Mouse (Mus musculus): ENCODE measurements around the gene Gata3. TPM values are rescaled to one million over a fixed set of nuclear protein-coding genes. Genes with fewer than 3 reads are reported as not detected.

Gata3 gene
- polyA plus RNA-seq, 1 experiment: 0.60 TPM

GRCm38 (mm10) chr2:9886921-9887610 lies 2.8 kb downstream of the Gata3 start:
- DNase-seq (ENCODE audit: low read depth, low spot score): no peak
- WGBS: 8% methylated on average over 7 of the region's 7 CpGs

GRCm38 (mm10) chr2:9886031-9886430 lies 3.8 kb downstream of the Gata3 start:
- 56% methylated on average over 3 of the region's 3 CpGs for WGBS
- no peak for DNase-seq (ENCODE audit: low read depth, low spot score)

GRCm38 (mm10) chr2:9885217-9885770 lies 4.5 kb downstream of the Gata3 start:
- 23% methylated on average over 14 of the region's 14 CpGs for WGBS
- no peak for DNase-seq (ENCODE audit: low read depth, low spot score)

- DNase-seq (ENCODE audit: low read depth, low spot score): no peak
- WGBS: 16% methylated on average over 15 of the region's 15 CpGs
Measured at GRCm38 (mm10) chr2:9884533-9885216, 5.2 kb downstream of the Gata3 start.

- DNase-seq (ENCODE audit: low read depth, low spot score): no peak
- 5% methylated on average over 27 of the region's 27 CpGs for WGBS
Measured at GRCm38 (mm10) chr2:9883803-9884532, 5.9 kb downstream of the Gata3 start.

- no peak for DNase-seq (ENCODE audit: low read depth, low spot score)
- 2% methylated on average over 43 of the region's 43 CpGs for WGBS
Measured at GRCm38 (mm10) chr2:9882926-9883802, 6.7 kb downstream of the Gata3 start.

- 2% methylated on average over 39 of the region's 39 CpGs for WGBS
- no peak for DNase-seq (ENCODE audit: low read depth, low spot score)
Measured at GRCm38 (mm10) chr2:9882371-9882925, 7.4 kb downstream of the Gata3 start.

GRCm38 (mm10) chr2:9881611-9882023 lies 8.2 kb downstream of the Gata3 start:
- no peak for DNase-seq (ENCODE audit: low read depth, low spot score)
- WGBS: 7% methylated on average over 13 of the region's 13 CpGs

- DNase-seq (ENCODE audit: low read depth, low spot score): no peak
- 6% methylated on average over 35 of the region's 35 CpGs for WGBS
Measured at GRCm38 (mm10) chr2:9881051-9881591, 8.7 kb downstream of the Gata3 start, which contains the start of gene 4930412O13Rik. TSS of gene 4930412O13Rik (plus strand) at chr2:9881252.

GRCm38 (mm10) chr2:9880271-9880670 lies 9.6 kb downstream of the Gata3 start:
- DNase-seq (ENCODE audit: low read depth, low spot score): no peak
- 13% methylated on average over 11 of the region's 11 CpGs for WGBS

GRCm38 (mm10) chr2:9879493-9879892 lies 10.3 kb downstream of the Gata3 start:
- under 1% methylated on average over 21 of the region's 21 CpGs for WGBS
- peak; percentile 70 for DNase-seq (ENCODE audit: low read depth, low spot score)

- 1% methylated on average over 22 of the region's 22 CpGs for WGBS
- DNase-seq (ENCODE audit: low read depth, low spot score): peak; percentile 14
Measured at GRCm38 (mm10) chr2:9879092-9879491, 10.7 kb downstream of the Gata3 start.

GRCm38 (mm10) chr2:9878564-9879081 lies 11.2 kb downstream of the Gata3 start:
- no peak for DNase-seq (ENCODE audit: low read depth, low spot score)
- WGBS: under 1% methylated on average over 33 of the region's 33 CpGs

- WGBS: 4% methylated on average over 19 of the region's 19 CpGs
- no peak for DNase-seq (ENCODE audit: low read depth, low spot score)
Measured at GRCm38 (mm10) chr2:9877966-9878563, 11.8 kb downstream of the Gata3 start.

- no peak for DNase-seq (ENCODE audit: low read depth, low spot score)
- 4% methylated on average over 35 of the region's 35 CpGs for WGBS
Measured at GRCm38 (mm10) chr2:9877326-9877690, 12.5 kb downstream of the Gata3 start.

GRCm38 (mm10) chr2:9876621-9877325 lies 13.1 kb downstream of the Gata3 start:
- 34% methylated on average over 31 of the region's 31 CpGs for WGBS
- DNase-seq (ENCODE audit: low read depth, low spot score): no peak

- DNase-seq (ENCODE audit: low read depth, low spot score): no peak
- 75% methylated on average over 12 of the region's 12 CpGs for WGBS
Measured at GRCm38 (mm10) chr2:9875676-9876357, 14.0 kb downstream of the Gata3 start.

All from large intestine, adult 2 months (tissue).